Mouse (Mus musculus): ENCODE data around the gene Gm26558. TPM values are rescaled to one million over a fixed set of nuclear protein-coding genes. Genes with fewer than 3 reads are reported as not detected.

The Gm26558 gene
- total and polyA plus RNA-seq, 2 experiments from 2014 or later, result 1.6 to 6.5 TPM

GRCm38 (mm10) chr2:70657083-70657482 is 4.8 kb downstream of the Gm26558 start:
- WGBS, result 75% methylated on average over 7 of the region's 7 CpGs
- no peak overlapping the region for H3K4me2 ChIP-seq (ENCODE audit: low read depth, low read length, poor library complexity, severe bottlenecking)
- TF ChIP-seq CTCF (IDR thresholded peaks at IDR 0.05), result no peak
- H3K9ac ChIP-seq (replicated peaks; ENCODE audit: low read length, poor library complexity, severe bottlenecking), result no peak overlapping the region
- H3K27ac ChIP-seq (ENCODE audit: low read depth, low read length), result no peak overlapping the region
- H3K4me1 ChIP-seq (ENCODE audit: insufficient read depth, low read length), result no peaks in the 10 kb centered on the region
- no peaks in the 10 kb centered on the region for H3K9me3 ChIP-seq (ENCODE audit: low read length)
- H3K4me3 ChIP-seq (ENCODE audit: low read depth, low read length), result no peak overlapping the region
- DNase-seq (ENCODE audit: low spot score) (no peak), ATAC-seq (ENCODE audit: low FRiP score) (no peak)
- no peaks in the 10 kb centered on the region for H3K36me3 ChIP-seq (ENCODE audit: insufficient read depth, low read length)
- H3K27me3 ChIP-seq (ENCODE audit: insufficient read depth, low read length), result no peaks in the 10 kb centered on the region

GRCm38 (mm10) chr2:70651820-70652219 is 10.1 kb downstream of the Gm26558 start:
- Histone ChIP-seq H3K36me3 (ENCODE audit: insufficient read depth, low read length) (no peaks in the 10 kb centered on the region), H3K27me3 (ENCODE audit: insufficient read depth, low read length) (no peaks in the 10 kb centered on the region), H3K9ac (replicated peaks; ENCODE audit: low read length, poor library complexity, severe bottlenecking) (no peak overlapping the region), H3K4me2 (ENCODE audit: low read depth, low read length, poor library complexity, severe bottlenecking) (no peak overlapping the region), H3K27ac (ENCODE audit: low read depth, low read length) (0 out of 2 replicates have a peak overlapping the region, but pooled peaks have one; percentile 38), H3K4me3 (ENCODE audit: low read depth, low read length) (no peak overlapping the region), H3K9me3 (ENCODE audit: low read length) (no peaks in the 10 kb centered on the region), H3K4me1 (ENCODE audit: insufficient read depth, low read length) (no peaks in the 10 kb centered on the region)
- DNase-seq (ENCODE audit: low spot score), result no peak
- no peak for TF ChIP-seq CTCF (IDR thresholded peaks at IDR 0.05)
- ATAC-seq (ENCODE audit: low FRiP score), result no peak
- 60% methylated on average over 6 of the region's 6 CpGs for WGBS

- H3K4me3 ChIP-seq (ENCODE audit: low read depth, low read length), result no peak overlapping the region
- no peaks in the 10 kb centered on the region for H3K4me1 ChIP-seq (ENCODE audit: insufficient read depth, low read length)
- no peaks in the 10 kb centered on the region for H3K9me3 ChIP-seq (ENCODE audit: low read length)
- 88% methylated on average over 4 of the region's 4 CpGs for WGBS
- no peak overlapping the region for H3K9ac ChIP-seq (replicated peaks; ENCODE audit: low read length, poor library complexity, severe bottlenecking)
- no peak for ATAC-seq (ENCODE audit: low FRiP score)
- no peaks in the 10 kb centered on the region for H3K36me3 ChIP-seq (ENCODE audit: insufficient read depth, low read length)
- no peak for TF ChIP-seq CTCF (IDR thresholded peaks at IDR 0.05)
- H3K27me3 ChIP-seq (ENCODE audit: insufficient read depth, low read length), result no peaks in the 10 kb centered on the region
- no peak overlapping the region for H3K4me2 ChIP-seq (ENCODE audit: low read depth, low read length, poor library complexity, severe bottlenecking)
- H3K27ac ChIP-seq (ENCODE audit: low read depth, low read length), result no peak overlapping the region
- DNase-seq (ENCODE audit: low spot score), result no peak
Observed at GRCm38 (mm10) chr2:70649471-70649870, 12.4 kb downstream of the Gm26558 start.

GRCm38 (mm10) chr2:70648271-70648670 is 13.6 kb downstream of the Gm26558 start:
- Histone ChIP-seq H3K27ac (ENCODE audit: low read depth, low read length) (no peak overlapping the region), H3K27me3 (ENCODE audit: insufficient read depth, low read length) (no peaks in the 10 kb centered on the region), H3K9ac (replicated peaks; ENCODE audit: low read length, poor library complexity, severe bottlenecking) (no peak overlapping the region), H3K4me1 (ENCODE audit: insufficient read depth, low read length) (no peaks in the 10 kb centered on the region), H3K9me3 (ENCODE audit: low read length) (no peaks in the 10 kb centered on the region), H3K4me2 (ENCODE audit: low read depth, low read length, poor library complexity, severe bottlenecking) (no peak overlapping the region), H3K36me3 (ENCODE audit: insufficient read depth, low read length) (no peaks in the 10 kb centered on the region), H3K4me3 (ENCODE audit: low read depth, low read length) (no peak overlapping the region)
- TF ChIP-seq CTCF (IDR thresholded peaks at IDR 0.05), result no peak
- DNase-seq (ENCODE audit: low spot score) (no peak), ATAC-seq (ENCODE audit: low FRiP score) (no peak)
- WGBS, result 89% methylated on average over 5 of the region's 5 CpGs

GRCm38 (mm10) chr2:70647681-70648080 is 14.2 kb downstream of the Gm26558 start:
- DNase-seq (ENCODE audit: low spot score), result no peak
- no peak for ATAC-seq (ENCODE audit: low FRiP score)
- Histone ChIP-seq H3K36me3 (ENCODE audit: insufficient read depth, low read length) (no peaks in the 10 kb centered on the region), H3K4me3 (ENCODE audit: low read depth, low read length) (no peak overlapping the region), H3K9me3 (ENCODE audit: low read length) (no peaks in the 10 kb centered on the region), H3K27me3 (ENCODE audit: insufficient read depth, low read length) (no peaks in the 10 kb centered on the region), H3K4me2 (ENCODE audit: low read depth, low read length, poor library complexity, severe bottlenecking) (no peak overlapping the region), H3K9ac (replicated peaks; ENCODE audit: low read length, poor library complexity, severe bottlenecking) (no peak overlapping the region), H3K27ac (ENCODE audit: low read depth, low read length) (no peak overlapping the region), H3K4me1 (ENCODE audit: insufficient read depth, low read length) (no peaks in the 10 kb centered on the region)
- WGBS, result 53% methylated on average over 4 of the region's 4 CpGs
- TF ChIP-seq CTCF (IDR thresholded peaks at IDR 0.05), result no peak

GRCm38 (mm10) chr2:70645266-70645780 is 16.6 kb downstream of the Gm26558 start:
- no peak for TF ChIP-seq CTCF (IDR thresholded peaks at IDR 0.05)
- ATAC-seq (ENCODE audit: low FRiP score), result no peak
- DNase-seq (ENCODE audit: low spot score), result no peak

More at GRCm38 (mm10) chr2:70645266-70645780, 16.6 kb downstream of the Gm26558 start:
- Histone ChIP-seq H3K9me3 (ENCODE audit: low read length) (no peaks in the 10 kb centered on the region), H3K4me2 (ENCODE audit: low read depth, low read length, poor library complexity, severe bottlenecking) (no peak overlapping the region), H3K9ac (replicated peaks; ENCODE audit: low read length, poor library complexity, severe bottlenecking) (no peak overlapping the region), H3K36me3 (ENCODE audit: insufficient read depth, low read length) (no peaks in the 10 kb centered on the region), H3K27me3 (ENCODE audit: insufficient read depth, low read length) (no peaks in the 10 kb centered on the region), H3K27ac (ENCODE audit: low read depth, low read length) (no peak overlapping the region), H3K4me3 (ENCODE audit: low read depth, low read length) (no peak overlapping the region), H3K4me1 (ENCODE audit: insufficient read depth, low read length) (no peaks in the 10 kb centered on the region)
- WGBS, result 85% methylated on average over 6 of the region's 6 CpGs

Data from midbrain, postnatal 0 days (tissue).